8 mouse cellular contexts compared by ENCODE assay signal in the genomic region with DNA sequence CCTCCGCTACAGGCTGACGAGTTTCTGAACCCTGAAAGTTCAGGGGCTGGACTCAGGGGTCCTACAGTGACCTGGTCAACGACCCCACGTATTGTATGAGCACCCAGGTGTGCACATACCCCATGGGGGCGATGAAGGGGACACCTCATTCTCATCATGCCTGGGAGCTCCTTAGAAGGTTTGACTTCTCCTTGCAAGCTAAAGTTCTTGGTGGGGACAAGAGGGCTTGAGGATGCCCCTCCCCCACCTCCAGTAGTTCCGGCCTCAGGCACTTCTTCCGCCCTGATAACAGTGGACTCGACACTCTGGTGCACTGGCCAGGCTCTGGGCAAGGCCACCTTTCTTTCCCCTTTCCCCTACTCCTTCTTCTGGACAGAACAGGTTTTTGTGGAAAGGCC. TPM values are rescaled to one million over a fixed set of nuclear protein-coding genes. Genes with fewer than 3 reads are reported as not detected.
DNase-seq lines count a peak whose midpoint lies in the region; ATAC-seq lines count a peak whose summit lies in the region.

No protein-coding gene starts in this region.

- peak overlapping the region; percentile 60 for H3K9ac ChIP-seq in kidney, embryonic 14.5 days (ENCODE audit: low read depth, low read length)
- peak overlapping the region; percentile 55 for H3K9ac ChIP-seq in intestine, embryonic 14.5 days (ENCODE audit: low read length)
- peak overlapping the region; percentile 41; the same call in 1 of the 2 replicates for H3K9ac ChIP-seq in stomach, embryonic 14.5 days (replicated peaks; ENCODE audit: low read depth, low read length)

- H3K4me1 ChIP-seq in kidney, embryonic 14.5 days (ENCODE audit: control insufficient read depth, insufficient read depth, low read length), result no peaks in the 10 kb centered on the region
- H3K4me1 ChIP-seq in embryonic facial prominence, embryonic 10.5 days, result peaks cover 12% of the 10 kb centered on the region
- H3K4me1 ChIP-seq in intestine, embryonic 14.5 days (replicated peaks; ENCODE audit: control insufficient read depth, insufficient read depth, low read length), result 0 out of 2 replicates have a peak, but pooled peaks cover 5% of the 10 kb centered on the region
- no peaks in the 10 kb centered on the region for H3K4me1 ChIP-seq in stomach, embryonic 14.5 days (ENCODE audit: control insufficient read depth, insufficient read depth, low read length)

- no peak for DNase-seq in kidney, adult 8-10 months
- DNase-seq in embryonic facial prominence, embryonic 10.5 days (ENCODE audit: low spot score), result no peak
- DNase-seq in intestine, embryonic 14.5 days (ENCODE audit: low spot score), result peak; percentile 69
- DNase-seq in lung, postnatal 10 days, result peak; percentile 46
- no peak for DNase-seq in gastrocnemius, postnatal 14 days

- intact Hi-C loops in gastrocnemius, postnatal 14 days (cut with DNase I; ENCODE audit: low total_unique reads), result no loop called here

- no peaks in the 10 kb centered on the region for H3K9me3 ChIP-seq in kidney, embryonic 14.5 days (ENCODE audit: control insufficient read depth, low read length)
- no peaks in the 10 kb centered on the region for H3K9me3 ChIP-seq in embryonic facial prominence, embryonic 10.5 days
- no peaks in the 10 kb centered on the region for H3K9me3 ChIP-seq in intestine, embryonic 14.5 days (ENCODE audit: control insufficient read depth, low read length)
- no peaks in the 10 kb centered on the region for H3K9me3 ChIP-seq in stomach, embryonic 14.5 days (ENCODE audit: control insufficient read depth, low read depth, low read length)

- H3K4me2 ChIP-seq in kidney, embryonic 14.5 days (replicated peaks; ENCODE audit: low read depth, low read length), result peak overlapping the region; percentile 75
- H3K4me2 ChIP-seq in intestine, embryonic 14.5 days (ENCODE audit: low read length), result peak overlapping the region; percentile 78
- peak overlapping the region; percentile 53 for H3K4me2 ChIP-seq in stomach, embryonic 14.5 days (replicated peaks; ENCODE audit: low read depth, low read length)

- no peaks in the 10 kb centered on the region; the same call in 1 of the 2 replicates for H3K27me3 ChIP-seq in kidney, embryonic 14.5 days (ENCODE audit: control insufficient read depth, insufficient read depth, low read length)
- H3K27me3 ChIP-seq in embryonic facial prominence, embryonic 10.5 days (replicated peaks; ENCODE audit: low read depth, poor library complexity, severe bottlenecking), result peaks cover 33% of the 10 kb centered on the region
- H3K27me3 ChIP-seq in intestine, embryonic 14.5 days (replicated peaks; ENCODE audit: control insufficient read depth, insufficient read depth, low read length), result peaks cover 12% of the 10 kb centered on the region; the same call in 1 of the 2 replicates
- H3K27me3 ChIP-seq in stomach, embryonic 14.5 days (ENCODE audit: control insufficient read depth, insufficient read depth, low read length), result no peaks in the 10 kb centered on the region

- WGBS in kidney, embryonic 14.5 days, result 22% methylated on average over 8 of the region's 8 CpGs
- 17% methylated on average over 8 of the region's 8 CpGs for WGBS in embryonic facial prominence, embryonic 10.5 days
- 21% methylated on average over 8 of the region's 8 CpGs for whole genome bisulfite sequencing in intestine, embryonic 14.5 days
- WGBS in stomach, embryonic 14.5 days, result 11% methylated on average over 8 of the region's 8 CpGs

- H3K36me3 ChIP-seq in kidney, embryonic 14.5 days (ENCODE audit: control insufficient read depth, insufficient read depth, low read length), result peaks cover 6% of the 10 kb centered on the region
- H3K36me3 ChIP-seq in embryonic facial prominence, embryonic 10.5 days (replicated peaks), result peaks cover 5% of the 10 kb centered on the region
- peaks cover 12% of the 10 kb centered on the region; the same call in 1 of the 2 replicates for H3K36me3 ChIP-seq in intestine, embryonic 14.5 days (ENCODE audit: control insufficient read depth, insufficient read depth, low read length)
- H3K36me3 ChIP-seq in stomach, embryonic 14.5 days (ENCODE audit: control insufficient read depth, insufficient read depth, low read length), result peaks cover 4% of the 10 kb centered on the region; the same call in 1 of the 2 replicates

- no peak overlapping the region for H3K27ac ChIP-seq in kidney, embryonic 14.5 days (ENCODE audit: low read depth, low read length)
- H3K27ac ChIP-seq in embryonic facial prominence, embryonic 10.5 days (replicated peaks), result peak overlapping the region; percentile 52
- no peak overlapping the region for H3K27ac ChIP-seq in intestine, embryonic 14.5 days (ENCODE audit: low read depth)
- no peak overlapping the region for H3K27ac ChIP-seq in stomach, embryonic 14.5 days (ENCODE audit: low read length)

- peak overlapping the region; percentile 66 for H3K4me3 ChIP-seq in kidney, embryonic 14.5 days (ENCODE audit: low read length)
- H3K4me3 ChIP-seq in embryonic facial prominence, embryonic 10.5 days, result peak overlapping the region; percentile 66
- H3K4me3 ChIP-seq in intestine, embryonic 14.5 days (ENCODE audit: low read depth, low read length), result peak overlapping the region; percentile 59
- H3K4me3 ChIP-seq in stomach, embryonic 14.5 days (ENCODE audit: low read depth, low read length), result peak overlapping the region; percentile 56

- ATAC-seq in kidney, embryonic 14.5 days (ENCODE audit: low FRiP score, low TSS enrichment), result 0 out of 2 replicates have a peak, but pooled peaks have one; percentile 14
- peak; percentile 17; the same call in 1 of the 2 replicates for ATAC-seq in intestine, embryonic 14.5 days (replicated peaks; ENCODE audit: low FRiP score, low TSS enrichment, low read depth)
- ATAC-seq in stomach, embryonic 14.5 days (ENCODE audit: insufficient number of reproducible peaks, insufficient read depth, low FRiP score, low read depth), result peak; percentile 37
- no peak for ATAC-seq in frontal cortex, adult (ENCODE audit: low TSS enrichment)

RNA-seq across cellular contexts. Expression of a gene that starts 0.7 kb away (rescaled TPM):
- 50.7 and 70.8 TPM in 2 replicates for polyA plus RNA-seq in kidney, embryonic 14.5 days (2014; fragmentation: Nextera tagmentation; extraction: Ambion mirVana)
- 41.9 and 42.0 TPM in 2 replicates for polyA plus RNA-seq in embryonic facial prominence, embryonic 10.5 days (2016; fragmentation: Nextera tagmentation; extraction: Ambion mirVana)
- polyA plus RNA-seq in intestine, embryonic 14.5 days (2014; fragmentation: Nextera tagmentation; extraction: Ambion mirVana), result 85.9 and 106 TPM in 2 replicates
- polyA plus RNA-seq in stomach, embryonic 14.5 days (2014; fragmentation: Nextera tagmentation; extraction: Ambion mirVana), result 92.1 and 103 TPM in 2 replicates
- 1 to 10 TPM; 1.6 to 3.8 TPM for total RNA-seq in gastrocnemius, postnatal 14 days (2021)

RNA-seq across cellular contexts. Expression of a gene that starts 6.1 kb away (rescaled TPM):
- 0.96 and 1.0 TPM in 2 replicates for polyA plus RNA-seq in kidney, embryonic 14.5 days (2014; fragmentation: Nextera tagmentation; extraction: Ambion mirVana)
- polyA plus RNA-seq in embryonic facial prominence, embryonic 10.5 days (2016; fragmentation: Nextera tagmentation; extraction: Ambion mirVana), result 1.1 and 1.7 TPM in 2 replicates
- polyA plus RNA-seq in intestine, embryonic 14.5 days (2014; fragmentation: Nextera tagmentation; extraction: Ambion mirVana), result 0.12 TPM in 1 of 2 replicates, not detected in the other
- polyA plus RNA-seq in stomach, embryonic 14.5 days (2014; fragmentation: Nextera tagmentation; extraction: Ambion mirVana), result 0.56 TPM in 1 of 2 replicates, not detected in the other
- total RNA-seq in gastrocnemius, postnatal 14 days (2021), result under 1 TPM in 1 of 2 experiments, not detected in 1; 0.51 TPM

RNA-seq across cellular contexts. Expression of a gene that starts 10.1 kb away (rescaled TPM):
- 84.5 and 132 TPM in 2 replicates for polyA plus RNA-seq in kidney, embryonic 14.5 days (2014; fragmentation: Nextera tagmentation; extraction: Ambion mirVana)
- polyA plus RNA-seq in embryonic facial prominence, embryonic 10.5 days (2016; fragmentation: Nextera tagmentation; extraction: Ambion mirVana), result 85.2 and 88.9 TPM in 2 replicates
- polyA plus RNA-seq in intestine, embryonic 14.5 days (2014; fragmentation: Nextera tagmentation; extraction: Ambion mirVana), result 95.1 and 95.4 TPM in 2 replicates
- 92.0 and 106 TPM in 2 replicates for polyA plus RNA-seq in stomach, embryonic 14.5 days (2014; fragmentation: Nextera tagmentation; extraction: Ambion mirVana)
- 10 to 100 TPM; 78.8 to 79.7 TPM for total RNA-seq in gastrocnemius, postnatal 14 days (2021)

RNA-seq across cellular contexts. Expression of a gene that starts 10.4 kb away (rescaled TPM):
- polyA plus RNA-seq in kidney, embryonic 14.5 days (2014; fragmentation: Nextera tagmentation; extraction: Ambion mirVana), result 42.2 and 67.7 TPM in 2 replicates
- polyA plus RNA-seq in embryonic facial prominence, embryonic 10.5 days (2016; fragmentation: Nextera tagmentation; extraction: Ambion mirVana), result 75.5 and 77.6 TPM in 2 replicates
- polyA plus RNA-seq in intestine, embryonic 14.5 days (2014; fragmentation: Nextera tagmentation; extraction: Ambion mirVana), result 56.4 and 61.5 TPM in 2 replicates
- 49.7 and 53.9 TPM in 2 replicates for polyA plus RNA-seq in stomach, embryonic 14.5 days (2014; fragmentation: Nextera tagmentation; extraction: Ambion mirVana)
- total RNA-seq in gastrocnemius, postnatal 14 days (2021), result 10 to 100 TPM; 11.0 to 12.5 TPM

RNA-seq across cellular contexts. Expression of a gene that starts 24.1 kb away (rescaled TPM):
- 0.46 and 0.73 TPM in 2 replicates for polyA plus RNA-seq in kidney, embryonic 14.5 days (2014; fragmentation: Nextera tagmentation; extraction: Ambion mirVana)
- 0.24 and 0.39 TPM in 2 replicates for polyA plus RNA-seq in embryonic facial prominence, embryonic 10.5 days (2016; fragmentation: Nextera tagmentation; extraction: Ambion mirVana)
- 0.22 TPM in 1 of 2 replicates, not detected in the other for polyA plus RNA-seq in intestine, embryonic 14.5 days (2014; fragmentation: Nextera tagmentation; extraction: Ambion mirVana)
- 0.31 TPM in 1 of 2 replicates, not detected in the other for polyA plus RNA-seq in stomach, embryonic 14.5 days (2014; fragmentation: Nextera tagmentation; extraction: Ambion mirVana)
- total RNA-seq in gastrocnemius, postnatal 14 days (2021), result 1 to 10 TPM in 1 of 2 experiments, not detected in 1; 1.2 TPM

Comparison
In these comparisons a context has a peak if more than half of its experiments do, and no peak if none do; other contexts are left out.
1. DNase-seq: peak in intestine, embryonic 14.5 days (single experiment) and lung, postnatal 10 days (single experiment); none in kidney, adult 8-10 months (0 of 2), embryonic facial prominence, embryonic 10.5 days (single experiment) and gastrocnemius, postnatal 14 days (single experiment).
2. Peak in every context shown above with its lines, with median percentiles within 50 percentile points of each other: H3K4me2 ChIP-seq, H3K4me3 ChIP-seq and H3K9ac ChIP-seq.